Mouse (Mus musculus) stomach, embryonic 16.5 days (tissue): ENCODE data around the gene Nek7. TPM values are rescaled to one million over a fixed set of nuclear protein-coding genes. Genes with fewer than 3 reads are reported as not detected.

Experiments used
- polyA plus RNA-seq: library from polyadenylated mRNA; unstranded; fragments of >200 nt; fragmentation: Nextera tagmentation; extraction: Ambion mirVana; gene quantifications from 2 replicates; pipeline ENCODE4 v1.2.1, GENCODE M21; 2015

Nek7 gene
- polyA plus RNA-seq, 1 experiment from 2014 or later = 34.3 TPM

Other genes with a start within 250 kb of the Nek7 start
- 0.87 and 1.2 TPM in 2 replicates for gene Lhx9, start 228.4 kb upstream of the Nek7 start, polyA plus RNA-seq
- 29.9 and 39.6 TPM in 2 replicates for gene 2310009B15Rik, start 236.7 kb upstream of the Nek7 start, polyA plus RNA-seq